Mouse (Mus musculus): Measurements from ENCODE around the gene Krtap3-2. TPM values are rescaled to one million over a fixed set of nuclear protein-coding genes. Genes with fewer than 3 reads are reported as not detected.

Krtap3-2 gene
- total RNA-seq, 2 experiments from 2014 or later = not detected

Other genes with a start within 250 kb of the Krtap3-2 start
Only the 30 nearest of the 35 such genes appear.
- not detected in 2 replicates for gene Krt26, start 218.9 kb downstream of the Krtap3-2 start, total RNA-seq (2015)
- not detected in 2 replicates for gene Krt26, start 218.9 kb downstream of the Krtap3-2 start, total RNA-seq (2017)
- gene Krt27, start 205.7 kb downstream of the Krtap3-2 start, total RNA-seq (2015) = not detected in 2 replicates
- not detected in 2 replicates for gene Krt27, start 205.7 kb downstream of the Krtap3-2 start, total RNA-seq (2017)
- gene Krt28, start 181.9 kb downstream of the Krtap3-2 start, total RNA-seq (2015) = not detected in 2 replicates
- not detected in 2 replicates for gene Krt28, start 181.9 kb downstream of the Krtap3-2 start, total RNA-seq (2017)
- 2.3 and 7.2 TPM in 2 replicates for gene Krt10, start 167.5 kb downstream of the Krtap3-2 start, total RNA-seq (2015)
- 0.47 TPM in 1 of 2 replicates, not detected in the other for gene Krt10, start 167.5 kb downstream of the Krtap3-2 start, total RNA-seq (2017)
- gene Krt12, start 134.6 kb downstream of the Krtap3-2 start, total RNA-seq (2015) = not detected in 2 replicates
- gene Krt12, start 134.6 kb downstream of the Krtap3-2 start, total RNA-seq (2017) = not detected in 2 replicates
- gene Krt20, start 118.7 kb downstream of the Krtap3-2 start, total RNA-seq (2015) = not detected in 2 replicates
- not detected in 2 replicates for gene Krt20, start 118.7 kb downstream of the Krtap3-2 start, total RNA-seq (2017)
- gene Krt23, start 63.7 kb downstream of the Krtap3-2 start, total RNA-seq (2015) = not detected in 2 replicates
- gene Krt23, start 63.7 kb downstream of the Krtap3-2 start, total RNA-seq (2017) = not detected in 2 replicates
- gene Krt39, start 35.5 kb downstream of the Krtap3-2 start, total RNA-seq (2015) = not detected in 2 replicates
- not detected in 2 replicates for gene Krt39, start 35.5 kb downstream of the Krtap3-2 start, total RNA-seq (2017)
- not detected in 2 replicates for gene Krt40, start 13.7 kb downstream of the Krtap3-2 start, total RNA-seq (2015)
- gene Krt40, start 13.7 kb downstream of the Krtap3-2 start, total RNA-seq (2017) = not detected in 2 replicates
- gene Krtap3-3, start 6.0 kb downstream of the Krtap3-2 start, total RNA-seq (2015) = not detected in 2 replicates
- not detected in 2 replicates for gene Krtap3-3, start 6.0 kb downstream of the Krtap3-2 start, total RNA-seq (2017)
- not detected in 2 replicates for gene Gm11939, start 2.6 kb upstream of the Krtap3-2 start, total RNA-seq (2015)
- not detected in 2 replicates for gene Gm11939, start 2.6 kb upstream of the Krtap3-2 start, total RNA-seq (2017)
- not detected in 2 replicates for gene Krtap3-1, start 9.8 kb upstream of the Krtap3-2 start, total RNA-seq (2015)
- gene Krtap3-1, start 9.8 kb upstream of the Krtap3-2 start, total RNA-seq (2017) = not detected in 2 replicates
- gene Krtap1-5, start 24.2 kb upstream of the Krtap3-2 start, total RNA-seq (2015) = not detected in 2 replicates
- not detected in 2 replicates for gene Krtap1-5, start 24.2 kb upstream of the Krtap3-2 start, total RNA-seq (2017)
- gene Krtap1-4, start 26.8 kb upstream of the Krtap3-2 start, total RNA-seq (2015) = not detected in 2 replicates
- gene Krtap1-4, start 26.8 kb upstream of the Krtap3-2 start, total RNA-seq (2017) = not detected in 2 replicates
- gene Krtap1-3, start 34.5 kb upstream of the Krtap3-2 start, total RNA-seq (2015) = not detected in 2 replicates
- not detected in 2 replicates for gene Krtap1-3, start 34.5 kb upstream of the Krtap3-2 start, total RNA-seq (2017)
- gene Krtap9-3, start 41.3 kb upstream of the Krtap3-2 start, total RNA-seq (2015) = not detected in 2 replicates
- gene Krtap9-3, start 41.3 kb upstream of the Krtap3-2 start, total RNA-seq (2017) = not detected in 2 replicates
- gene Gm11938, start 46.5 kb upstream of the Krtap3-2 start, total RNA-seq (2015) = not detected in 2 replicates
- gene Gm11938, start 46.5 kb upstream of the Krtap3-2 start, total RNA-seq (2017) = not detected in 2 replicates
- not detected in 2 replicates for gene Gm11937, start 53.3 kb upstream of the Krtap3-2 start, total RNA-seq (2015)
- not detected in 2 replicates for gene Gm11937, start 53.3 kb upstream of the Krtap3-2 start, total RNA-seq (2017)
- not detected in 2 replicates for gene Krtap2-4, start 58.0 kb upstream of the Krtap3-2 start, total RNA-seq (2015)
- not detected in 2 replicates for gene Krtap2-4, start 58.0 kb upstream of the Krtap3-2 start, total RNA-seq (2017)
- gene Gm11562, start 63.6 kb upstream of the Krtap3-2 start, total RNA-seq (2015) = not detected in 2 replicates
- gene Gm11562, start 63.6 kb upstream of the Krtap3-2 start, total RNA-seq (2017) = not detected in 2 replicates
- gene Krtap4-1, start 71.4 kb upstream of the Krtap3-2 start, total RNA-seq (2015) = not detected in 2 replicates
- gene Krtap4-1, start 71.4 kb upstream of the Krtap3-2 start, total RNA-seq (2017) = not detected in 2 replicates
- not detected in 2 replicates for gene Krtap4-2, start 78.2 kb upstream of the Krtap3-2 start, total RNA-seq (2015)
- not detected in 2 replicates for gene Krtap4-2, start 78.2 kb upstream of the Krtap3-2 start, total RNA-seq (2017)
- not detected in 2 replicates for gene Krtap4-7, start 87.2 kb upstream of the Krtap3-2 start, total RNA-seq (2015)
- not detected in 2 replicates for gene Krtap4-7, start 87.2 kb upstream of the Krtap3-2 start, total RNA-seq (2017)
- gene Gm11555, start 93.4 kb upstream of the Krtap3-2 start, total RNA-seq (2015) = not detected in 2 replicates
- not detected in 2 replicates for gene Gm11555, start 93.4 kb upstream of the Krtap3-2 start, total RNA-seq (2017)
- gene Gm11563, start 102.1 kb upstream of the Krtap3-2 start, total RNA-seq (2015) = not detected in 2 replicates
- not detected in 2 replicates for gene Gm11563, start 102.1 kb upstream of the Krtap3-2 start, total RNA-seq (2017)
- gene Krtap4-6, start 109.1 kb upstream of the Krtap3-2 start, total RNA-seq (2015) = not detected in 2 replicates
- gene Krtap4-6, start 109.1 kb upstream of the Krtap3-2 start, total RNA-seq (2017) = not detected in 2 replicates
- not detected in 2 replicates for gene Gm14190, start 133.9 kb upstream of the Krtap3-2 start, total RNA-seq (2015)
- gene Gm14190, start 133.9 kb upstream of the Krtap3-2 start, total RNA-seq (2017) = not detected in 2 replicates
- not detected in 2 replicates for gene Gm14180, start 177.4 kb upstream of the Krtap3-2 start, total RNA-seq (2015)
- gene Gm14180, start 177.4 kb upstream of the Krtap3-2 start, total RNA-seq (2017) = not detected in 2 replicates
- not detected in 2 replicates for gene Gm11595, start 216.1 kb upstream of the Krtap3-2 start, total RNA-seq (2015)
- gene Gm11595, start 216.1 kb upstream of the Krtap3-2 start, total RNA-seq (2017) = not detected in 2 replicates
- not detected in 2 replicates for gene Krtap4-8, start 223.9 kb upstream of the Krtap3-2 start, total RNA-seq (2015)
- not detected in 2 replicates for gene Krtap4-8, start 223.9 kb upstream of the Krtap3-2 start, total RNA-seq (2017)